Mouse (Mus musculus): ENCODE results near the gene Olfr12. TPM values are rescaled to one million over a fixed set of nuclear protein-coding genes. Genes with fewer than 3 reads are reported as not detected.

Gene Olfr12
- total RNA-seq, 1 experiment from 2014 or later = not detected

- no peak for ATAC-seq (replicated peaks; ENCODE audit: insufficient number of reproducible peaks, low FRiP score, low TSS enrichment, poor library complexity, severe bottlenecking)
Observed at GRCm38 (mm10) chr1:92669430-92669829, 51.8 kb downstream of the Olfr12 start.

GRCm38 (mm10) chr1:92671326-92671725 is 53.7 kb downstream of the Olfr12 start:
- ATAC-seq (replicated peaks; ENCODE audit: insufficient number of reproducible peaks, low FRiP score, low TSS enrichment, poor library complexity, severe bottlenecking) = no peak

Other genes with a start within 250 kb of the Olfr12 start
- gene Ndufa10, start 143.9 kb upstream of the Olfr12 start, total RNA-seq (2017) = 89.5 to 119 TPM (median 89.7 TPM) in 3 replicates
- not detected in 3 replicates for gene Olfr1416, start 132.7 kb upstream of the Olfr12 start, total RNA-seq (2017)
- not detected in 3 replicates for gene Olfr1415, start 121.7 kb upstream of the Olfr12 start, total RNA-seq (2017)
- not detected in 3 replicates for gene Olfr1414, start 99.1 kb upstream of the Olfr12 start, total RNA-seq (2017)
- not detected in 3 replicates for gene Olfr1413, start 46.5 kb upstream of the Olfr12 start, total RNA-seq (2017)
- not detected in 3 replicates for gene Olfr1412, start 32.0 kb upstream of the Olfr12 start, total RNA-seq (2017)
- gene Olfr1411, start 23.4 kb upstream of the Olfr12 start, total RNA-seq (2017) = not detected in 3 replicates
- gene Olfr1410, start 12.0 kb upstream of the Olfr12 start, total RNA-seq (2017) = not detected in 3 replicates
- gene Cops9, start 24.2 kb downstream of the Olfr12 start, total RNA-seq (2017) = 57.2 to 123 TPM (median 99.5 TPM) in 3 replicates
- not detected in 3 replicates for gene Otos, start 31.1 kb downstream of the Olfr12 start, total RNA-seq (2017)
- 24.0 to 67.4 TPM (median 25.2 TPM) in 3 replicates for gene Gpc1, start 213.9 kb downstream of the Olfr12 start, total RNA-seq (2017)